Mouse (Mus musculus): ENCODE measurements around the gene Arid4a.

Arid4a gene

GRCm38 (mm10) chr12:71015363-71016210 lies at the start of gene Arid4a:
Gene Arid4a (plus strand): TSS chr12:71015990.
- DNase-seq, result peak; percentile 97 to 100

DNA sequence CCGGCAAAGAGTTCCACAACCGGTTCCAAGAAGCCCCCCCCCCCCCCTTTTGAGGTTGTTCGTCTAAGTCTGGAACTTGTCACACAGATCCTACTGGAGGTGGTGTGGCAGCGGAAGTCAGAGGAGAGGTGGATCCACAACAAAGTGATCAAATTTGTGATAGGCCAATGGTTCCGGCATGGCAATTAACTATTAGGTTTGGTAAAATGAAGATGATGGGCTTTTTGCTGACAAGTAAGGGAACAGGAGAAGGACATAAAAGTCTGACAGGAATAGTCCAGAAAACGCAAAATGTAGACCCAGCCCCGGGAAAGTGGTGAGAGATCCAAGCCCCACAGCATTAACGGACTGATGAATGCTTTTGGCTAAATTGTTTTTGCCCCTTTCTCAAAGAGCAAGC lies 48.2 kb upstream of the Arid4a start:
- DNase-seq, result peak in 1 of 2 experiments; percentile 8

- peak; percentile 86 to 87 for DNase-seq
Measured at GRCm38 (mm10) chr12:70968141-70968790, 47.5 kb upstream of the Arid4a start.

- peak; percentile 90 to 92 for DNase-seq
Measured at GRCm38 (mm10) chr12:70968791-70969307, 46.9 kb upstream of the Arid4a start.

GRCm38 (mm10) chr12:70969485-70970184 lies 46.2 kb upstream of the Arid4a start:
- DNase-seq, result peak; percentile 64

GRCm38 (mm10) chr12:70973831-70974230 lies 42.0 kb upstream of the Arid4a start:
- DNase-seq, result no peak

DNA sequence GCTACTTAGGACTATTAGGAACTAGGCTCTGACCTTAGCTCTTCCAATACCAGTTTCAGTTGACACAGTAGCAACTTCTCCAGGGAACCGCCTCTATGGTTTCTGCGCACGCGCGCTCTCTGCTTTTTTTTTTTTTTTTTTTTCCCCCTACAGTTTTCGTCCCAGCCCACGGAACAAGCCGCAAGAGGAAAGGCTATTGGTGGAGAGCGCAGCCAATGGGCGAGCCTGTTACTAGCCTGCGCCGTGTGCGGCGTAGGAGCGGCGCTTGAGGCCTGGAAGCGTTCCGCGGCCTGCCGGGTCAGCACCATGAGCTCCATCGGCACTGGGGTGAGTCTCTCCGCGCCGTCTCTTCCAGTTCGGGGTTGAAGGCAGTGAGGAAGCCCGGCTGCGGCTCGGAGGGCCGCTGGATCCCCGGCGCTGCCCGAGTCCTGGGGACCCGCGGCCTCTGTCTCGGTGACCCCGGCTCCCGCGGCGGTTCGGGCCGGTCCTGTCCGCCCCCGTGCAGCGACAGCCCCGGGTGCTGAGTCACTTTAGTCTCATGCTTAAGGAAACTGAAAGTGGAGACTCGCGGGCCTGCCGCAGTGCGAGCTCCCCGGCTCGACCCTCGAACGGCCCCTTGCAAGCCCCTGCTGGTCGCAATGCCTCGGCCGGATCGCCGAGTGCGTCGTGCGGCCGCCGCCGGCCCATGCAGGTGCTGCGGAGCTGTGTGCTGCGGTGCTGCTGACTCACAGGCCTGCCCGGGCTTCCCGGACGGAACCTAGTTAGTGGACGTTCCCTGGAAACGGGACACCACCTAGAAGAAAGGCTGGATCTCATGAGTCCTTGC lies 41.1 kb upstream of the Arid4a start, which contains the start of gene Psma3:
Psma3 (plus strand) TSS at position 181 of the 826 bp plus-strand sequence.
- DNase-seq, result peak; percentile 93 to 95

GRCm38 (mm10) chr12:70975406-70975805 lies 40.4 kb upstream of the Arid4a start:
- DNase-seq, result peak in 1 of 2 experiments; percentile 12

DNA sequence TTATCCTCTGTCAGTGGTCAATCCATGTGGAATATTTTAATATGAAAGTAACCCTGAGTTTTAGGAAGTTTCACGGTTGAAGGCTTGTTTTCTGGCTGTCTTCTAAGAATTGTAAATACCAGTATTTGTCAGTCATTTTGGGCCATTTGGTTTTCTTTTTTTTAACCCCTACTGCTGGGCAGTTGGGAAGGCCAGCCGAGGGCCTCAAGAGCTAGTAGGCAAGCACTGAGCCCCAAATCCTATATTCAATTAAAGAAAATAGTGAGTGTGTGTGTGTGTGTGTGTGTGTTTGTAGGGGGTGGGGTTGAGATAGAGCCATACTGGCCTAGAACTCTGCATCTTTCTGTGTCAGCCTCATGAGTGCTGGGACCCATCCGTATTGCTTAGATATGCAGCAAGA lies 39.9 kb upstream of the Arid4a start:
- DNase-seq, result no peak

GRCm38 (mm10) chr12:70978345-70978744 lies 37.4 kb upstream of the Arid4a start:
- DNase-seq, result no peak

DNA sequence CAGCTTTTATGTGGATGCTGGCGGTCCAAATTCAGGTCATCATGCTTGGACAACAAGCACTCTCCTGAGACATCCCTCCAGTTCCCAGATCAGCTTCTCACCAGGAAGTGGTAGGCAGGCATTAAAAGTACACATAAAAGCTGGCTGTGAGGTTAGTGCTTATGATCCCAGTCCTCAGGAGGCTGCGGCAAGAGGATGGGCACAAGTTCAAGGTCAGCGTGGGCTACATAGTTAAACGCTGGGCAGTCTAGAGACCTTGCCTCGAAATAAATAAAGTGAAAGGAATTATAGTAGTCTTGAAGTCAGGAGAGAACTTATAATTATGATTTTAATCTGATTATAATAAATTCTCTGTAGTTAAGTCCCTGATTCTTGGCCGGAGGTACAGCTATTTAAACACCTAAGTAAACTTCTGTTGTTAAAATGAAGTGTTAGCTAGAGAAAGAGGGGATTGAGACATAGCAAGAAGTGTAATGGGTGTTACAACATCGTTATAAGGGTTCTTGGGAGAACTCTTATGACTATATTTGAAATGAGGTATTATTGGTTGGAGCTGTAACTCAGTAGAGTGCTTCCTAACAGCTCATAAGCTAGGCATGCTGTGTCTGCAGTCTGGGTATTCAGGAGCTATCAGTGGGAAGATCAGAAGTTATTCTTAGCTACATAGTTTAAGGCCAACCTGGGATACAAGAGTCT lies 30.8 kb upstream of the Arid4a start:
- DNase-seq, result no peak

GRCm38 (mm10) chr12:70997225-70997624 lies 18.6 kb upstream of the Arid4a start:
- no peak for DNase-seq

DNA sequence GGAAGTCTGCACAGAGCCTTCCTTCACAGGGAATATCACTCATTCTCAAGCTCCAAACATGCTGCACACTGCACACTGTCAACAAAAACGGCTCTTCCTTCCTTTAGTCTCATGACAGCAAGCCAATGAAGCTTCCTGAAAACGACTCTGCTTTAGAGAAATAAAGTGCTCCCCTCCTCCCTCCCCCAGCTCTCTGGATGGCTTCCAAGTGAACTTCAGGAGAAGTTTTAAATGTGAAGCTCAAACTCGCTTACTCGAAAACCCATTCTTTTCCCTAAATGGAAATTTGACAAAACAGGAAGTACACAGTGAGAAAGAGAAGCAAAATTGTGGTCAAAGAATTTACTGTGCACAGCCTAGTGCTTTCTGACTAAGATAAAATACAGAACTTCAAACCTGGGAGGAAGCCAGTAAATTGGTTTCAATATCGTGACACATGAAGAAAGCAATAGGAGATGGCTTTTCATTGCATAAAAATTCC lies 16.3 kb upstream of the Arid4a start:
- DNase-seq, result peak; percentile 84 to 87

DNA sequence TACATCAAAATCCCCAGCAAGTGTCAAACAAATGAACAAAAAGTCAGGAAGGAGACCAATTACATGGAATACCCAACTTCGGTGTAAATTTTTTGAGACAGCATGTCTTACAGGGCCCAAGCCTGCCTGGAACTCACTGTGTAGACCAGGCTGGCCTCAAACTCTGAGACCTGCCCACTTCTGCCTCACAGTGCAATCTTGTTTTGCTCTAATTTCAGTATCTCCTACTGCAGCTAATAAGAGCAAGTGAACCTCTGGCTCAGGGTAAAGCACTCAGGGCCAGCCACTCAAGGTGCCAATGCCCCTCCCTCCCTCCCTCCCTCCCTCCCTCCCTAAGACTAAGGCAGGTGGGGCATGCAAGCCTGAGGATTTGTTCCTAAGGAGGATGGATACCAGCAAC lies 15.4 kb upstream of the Arid4a start:
- DNase-seq, result no peak

GRCm38 (mm10) chr12:71001456-71001855 lies 14.3 kb upstream of the Arid4a start:
- peak; percentile 33 to 73 for DNase-seq

DNA sequence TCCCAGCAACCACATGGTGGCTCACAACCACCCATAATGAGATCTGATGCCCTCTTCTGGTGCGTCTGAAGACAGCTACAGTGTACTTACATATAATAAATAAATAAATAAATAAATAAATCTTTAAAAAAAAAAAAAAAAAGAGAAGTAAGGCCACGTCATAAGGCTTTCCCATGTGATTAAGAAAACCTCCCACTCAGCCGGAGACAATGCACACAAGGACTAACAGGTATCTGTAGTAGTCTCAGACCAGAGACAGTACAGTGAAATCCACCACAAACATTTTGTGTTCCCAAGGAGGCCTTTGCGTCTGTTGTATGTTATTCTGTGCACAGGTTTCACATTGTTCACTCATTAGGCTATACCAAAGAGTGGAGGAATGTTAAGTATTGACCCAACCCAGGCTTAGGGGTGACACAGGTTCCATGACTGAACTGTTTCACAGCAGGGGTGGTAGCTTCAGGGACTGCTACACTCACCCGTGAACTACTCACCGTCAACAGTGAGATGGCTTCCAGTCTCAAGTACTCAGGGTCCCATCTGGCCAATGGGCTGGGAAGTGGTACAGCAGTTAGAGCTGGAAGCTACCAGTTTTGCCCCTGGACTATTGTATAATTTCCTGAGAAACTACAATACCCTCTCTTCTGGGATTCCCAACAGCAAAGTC lies 11.9 kb upstream of the Arid4a start:
- DNase-seq, result no peak

- no peak for DNase-seq
Measured at GRCm38 (mm10) chr12:71006141-71006540, 9.6 kb upstream of the Arid4a start.

DNA sequence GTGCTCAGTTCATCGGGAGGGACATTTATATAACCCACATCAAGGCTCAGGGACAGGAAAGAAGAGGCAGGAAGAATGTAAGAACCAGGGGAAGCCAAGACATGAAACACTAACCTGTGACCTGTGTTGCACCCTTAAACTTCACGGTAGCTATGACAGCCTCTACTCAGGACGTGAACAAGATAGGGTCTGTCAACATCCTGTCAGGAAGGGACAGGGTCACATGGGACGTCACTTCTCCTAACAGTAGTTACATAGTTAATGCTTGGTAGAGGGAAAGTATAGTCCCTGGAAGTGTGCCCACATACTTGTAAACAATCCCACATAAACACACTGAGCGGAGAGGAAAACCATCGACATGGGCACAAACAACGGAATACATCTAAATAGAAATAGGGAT lies 8.9 kb upstream of the Arid4a start:
- DNase-seq, result no peak

DNA sequence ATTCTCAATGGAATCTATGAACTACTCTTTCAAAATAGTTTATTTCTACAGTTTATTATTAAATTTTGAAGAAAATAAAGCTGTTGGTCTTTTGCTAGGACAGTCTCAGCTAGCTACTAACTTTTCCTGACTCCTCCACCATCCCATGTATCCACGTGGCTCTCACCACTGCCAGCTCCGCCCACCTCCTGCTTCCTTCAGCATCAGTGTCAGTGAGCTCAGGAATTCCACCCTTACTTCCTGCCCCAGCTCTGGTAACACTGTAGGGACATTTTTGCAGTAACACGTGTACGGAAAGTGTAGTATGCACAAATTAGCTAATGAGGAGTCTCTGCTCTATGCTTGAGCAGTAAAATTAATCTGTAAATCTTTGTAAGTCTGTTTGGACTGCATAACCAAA lies 6.0 kb upstream of the Arid4a start:
- DNase-seq, result peak; percentile 75 to 80

DNA sequence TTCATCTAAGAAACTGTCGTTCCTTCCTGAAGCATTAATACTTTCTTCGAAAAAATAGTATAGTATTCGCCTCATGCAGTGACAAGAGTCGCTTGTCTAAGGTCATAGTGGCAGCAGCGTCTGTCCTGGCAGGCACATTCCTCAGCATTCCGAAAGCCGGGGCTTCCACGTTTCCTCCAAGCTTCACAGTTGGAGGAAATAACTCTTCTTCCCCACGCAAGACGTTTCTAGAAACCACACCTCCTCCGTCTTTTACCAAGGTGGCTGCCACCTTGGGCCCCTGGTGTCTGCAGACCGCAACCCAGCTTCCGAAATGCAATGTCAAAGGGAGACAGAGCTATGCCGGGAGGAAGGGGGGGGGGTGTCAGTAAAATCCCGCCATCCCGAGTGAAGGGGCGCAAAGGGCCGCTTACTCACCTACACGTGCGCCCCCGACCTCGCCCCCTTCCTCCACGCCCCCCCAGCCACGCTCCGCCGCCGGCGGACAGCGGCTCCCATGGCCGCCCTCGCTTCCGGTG lies 886 bp upstream of the Arid4a start:
- peak in 1 of 2 experiments; percentile 24 for DNase-seq

- DNase-seq, result peak in 1 of 2 experiments; percentile 16
Measured at GRCm38 (mm10) chr12:71016211-71016502, 367 bp downstream of the Arid4a start.

Measured in kidney, postnatal 36 days (tissue).